Mouse (Mus musculus) neural tube, embryonic 11.5 days (tissue): Measurements from ENCODE around the gene Acot7. TPM values are rescaled to one million over a fixed set of nuclear protein-coding genes. Genes with fewer than 3 reads are reported as not detected.

Source experiments
- ATAC-seq: fragments of 200-750 bp; cut with Nextera tagmentation; 2 replicates; pipeline ENCODE4 v1.8.0; 2017; ENCODE audit warnings: moderate number of reproducible peaks, mild to moderate bottlenecking, moderate TSS enrichment, moderate library complexity; ENCODE audit not compliant: insufficient read depth, low FRiP score, low TSS enrichment
- DNase-seq: peaks from one replicate; pipeline ENCODE4 v3.0.0-alpha.2; 2015; ENCODE audit warnings: low spot score
- H3K27ac ChIP-seq: fragments of 300-500 bp; sonication (generic); 2 replicates; pipeline ENCODE4 v1.5.1; 2014; ENCODE audit warnings: low read depth, mild to moderate bottlenecking, low read length
- H3K27me3 ChIP-seq: fragments of 300-500 bp; sonication (generic); 2 replicates; pipeline ENCODE4 v1.6.1; 2014; ENCODE audit warnings: mild to moderate bottlenecking, low read length, mixed read lengths; ENCODE audit not compliant: control insufficient read depth, insufficient read depth
- H3K36me3 ChIP-seq: fragments of 300-500 bp; sonication (generic); 2 replicates; pipeline ENCODE4 v1.6.1; 2014; ENCODE audit warnings: mild to moderate bottlenecking, low read length, moderate library complexity, mixed read lengths; ENCODE audit not compliant: control insufficient read depth, insufficient read depth
- H3K4me1 ChIP-seq: fragments of 300-500 bp; sonication (generic); 2 replicates; pipeline ENCODE4 v1.6.1; 2014; ENCODE audit warnings: low read length, mixed read lengths; ENCODE audit not compliant: control insufficient read depth, insufficient read depth
- H3K4me2 ChIP-seq: fragments of 300-500 bp; sonication (generic); 2 replicates; pipeline ENCODE4 v1.6.1; 2014; ENCODE audit warnings: low read depth, mild to moderate bottlenecking, moderate library complexity
- H3K4me3 ChIP-seq: fragments of 300-500 bp; sonication (generic); 2 replicates; pipeline ENCODE4 v1.5.1; 2014; ENCODE audit warnings: low read depth, low read length
- H3K9ac ChIP-seq: fragments of 300-500 bp; sonication (generic); 2 replicates; pipeline ENCODE4 v1.6.1; 2014; ENCODE audit warnings: mild to moderate bottlenecking, low read length
- H3K9me3 ChIP-seq: fragments of 300-500 bp; sonication (generic); 2 replicates; pipeline ENCODE4 v1.6.1; 2016; ENCODE audit warnings: low read length; ENCODE audit not compliant: control insufficient read depth
- WGBS: fragments of 180-500 bp; shearing (Covaris S2); extraction: QIAGEN DNeasy Blood & Tissue Kit; methylation state at CpG from one replicate; pipeline ENCODE4 v1.1.7; 2014; 5-methylcytosine and 5-hydroxymethylcytosine counted together
- polyA plus RNA-seq: library from polyadenylated mRNA; unstranded; fragments of >200 nt; fragmentation: Nextera tagmentation; extraction: Ambion mirVana; gene quantifications from 2 replicates; pipeline ENCODE4 v1.2.1, GENCODE M21; 2014

Acot7 gene
- polyA plus RNA-seq, 1 experiment from 2014 or later, result 173 TPM

GRCm38 (mm10) chr4:152184353-152185035 lies 6.6 kb downstream of the Acot7 start:
- DNase-seq (no peak), ATAC-seq (no peak)
- H3K4me3 ChIP-seq, result no peak overlapping the region
- no peaks in the 10 kb centered on the region for H3K36me3 ChIP-seq
- WGBS, result 71% methylated on average over 7 of the region's 7 CpGs
- no peak overlapping the region for H3K4me2 ChIP-seq
- H3K27ac ChIP-seq, result no peak overlapping the region
- no peaks in the 10 kb centered on the region for H3K27me3 ChIP-seq
- peaks cover 24% of the 10 kb centered on the region for H3K4me1 ChIP-seq
- H3K9ac ChIP-seq, result no peak overlapping the region
- H3K9me3 ChIP-seq, result no peaks in the 10 kb centered on the region

- peak; percentile 31; the same call in 1 of the 2 replicates for ATAC-seq
- peak overlapping the region; percentile 31 for H3K4me2 ChIP-seq
- H3K9me3 ChIP-seq, result no peaks in the 10 kb centered on the region
- 1% methylated on average over 3 of the region's 3 CpGs for WGBS
- no peak overlapping the region for H3K27ac ChIP-seq
- peaks cover 20% of the 10 kb centered on the region for H3K4me1 ChIP-seq
- H3K4me3 ChIP-seq, result no peak overlapping the region
- H3K36me3 ChIP-seq, result no peaks in the 10 kb centered on the region
- H3K27me3 ChIP-seq, result no peaks in the 10 kb centered on the region
- DNase-seq, result peak; percentile 50
- H3K9ac ChIP-seq, result peak overlapping the region; percentile 44
These were observed 7.2 kb downstream of the Acot7 start for GRCm38 (mm10) chr4:152185137-152185509.

- no peak overlapping the region for H3K4me3 ChIP-seq
- ATAC-seq (peak; percentile 27; the same call in 1 of the 2 replicates), DNase-seq (peak; percentile 41)
- WGBS, result 8% methylated on average over 19 of the region's 19 CpGs
- no peaks in the 10 kb centered on the region for H3K9me3 ChIP-seq
- H3K9ac ChIP-seq, result peak overlapping the region; percentile 44
- peaks cover 20% of the 10 kb centered on the region for H3K4me1 ChIP-seq
- peak overlapping the region; percentile 31 for H3K4me2 ChIP-seq
- H3K36me3 ChIP-seq, result no peaks in the 10 kb centered on the region
- H3K27me3 ChIP-seq, result no peaks in the 10 kb centered on the region
- H3K27ac ChIP-seq, result no peak overlapping the region
These were observed 7.7 kb downstream of the Acot7 start for GRCm38 (mm10) chr4:152185510-152186204.

- Histone ChIP-seq H3K36me3 (no peaks in the 10 kb centered on the region), H3K4me2 (peak overlapping the region; percentile 31), H3K27ac (no peak overlapping the region), H3K27me3 (no peaks in the 10 kb centered on the region), H3K9me3 (no peaks in the 10 kb centered on the region), H3K4me1 (peaks cover 23% of the 10 kb centered on the region), H3K4me3 (no peak overlapping the region), H3K9ac (peak overlapping the region; percentile 44)
- 50% methylated on average over 14 of the region's 14 CpGs for WGBS
- DNase-seq (peak; percentile 40), ATAC-seq (no peak)
These were observed 8.5 kb downstream of the Acot7 start for GRCm38 (mm10) chr4:152186205-152187082.

- no peak for DNase-seq
These were observed 9.2 kb downstream of the Acot7 start for GRCm38 (mm10) chr4:152187142-152187541.

GRCm38 (mm10) chr4:152188651-152189050 lies 10.7 kb downstream of the Acot7 start:
- no peak for DNase-seq

More at GRCm38 (mm10) chr4:152187142-152187541, 9.2 kb downstream of the Acot7 start:
- no peak for ATAC-seq
- Histone ChIP-seq H3K36me3 (no peaks in the 10 kb centered on the region), H3K4me1 (peaks cover 23% of the 10 kb centered on the region), H3K4me3 (no peak overlapping the region), H3K9ac (no peak overlapping the region), H3K4me2 (no peak overlapping the region), H3K27me3 (no peaks in the 10 kb centered on the region), H3K27ac (no peak overlapping the region), H3K9me3 (no peaks in the 10 kb centered on the region)
- WGBS, result 88% methylated on average over 9 of the region's 9 CpGs

GRCm38 (mm10) chr4:152189071-152189470 lies 11.1 kb downstream of the Acot7 start:
- Histone ChIP-seq H3K4me2 (no peak overlapping the region), H3K36me3 (no peaks in the 10 kb centered on the region), H3K27ac (no peak overlapping the region), H3K27me3 (no peaks in the 10 kb centered on the region), H3K9ac (no peak overlapping the region), H3K4me3 (no peak overlapping the region), H3K4me1 (peaks cover 23% of the 10 kb centered on the region), H3K9me3 (no peaks in the 10 kb centered on the region)
- ATAC-seq, result no peak
- DNase-seq, result no peak
- WGBS, result 89% methylated on average over 6 of the region's 6 CpGs

More at GRCm38 (mm10) chr4:152188651-152189050, 10.7 kb downstream of the Acot7 start:
- peaks cover 23% of the 10 kb centered on the region for H3K4me1 ChIP-seq
- no peak overlapping the region for H3K4me3 ChIP-seq
- no peak overlapping the region for H3K27ac ChIP-seq
- H3K9ac ChIP-seq, result no peak overlapping the region
- no peak overlapping the region for H3K4me2 ChIP-seq
- H3K36me3 ChIP-seq, result no peaks in the 10 kb centered on the region
- no peaks in the 10 kb centered on the region for H3K27me3 ChIP-seq
- WGBS, result 95% methylated on average over 2 of the region's 2 CpGs
- no peak for ATAC-seq
- H3K9me3 ChIP-seq, result no peaks in the 10 kb centered on the region

- no peaks in the 10 kb centered on the region for H3K36me3 ChIP-seq
- H3K9me3 ChIP-seq, result no peaks in the 10 kb centered on the region
- no peak overlapping the region for H3K27ac ChIP-seq
- no peaks in the 10 kb centered on the region for H3K27me3 ChIP-seq
- ATAC-seq (no peak), DNase-seq (no peak)
- H3K4me2 ChIP-seq, result no peak overlapping the region
- peaks cover 23% of the 10 kb centered on the region for H3K4me1 ChIP-seq
- 85% methylated on average over 4 of the region's 4 CpGs for WGBS
- H3K9ac ChIP-seq, result no peak overlapping the region
- no peak overlapping the region for H3K4me3 ChIP-seq
These were observed 11.8 kb downstream of the Acot7 start for GRCm38 (mm10) chr4:152189691-152190090.
